Mouse (Mus musculus) embryo, embryonic 9.5 days (tissue): ENCODE measurements at regions not wholly inside any gene's neighbourhood (a gene's known extent, or its start where the extent isn't known, plus 50 kb on each side); places are given as distances from the start of the nearest gene placed in this dataset.
A peak's percentile ranks its signal among the peaks of the same experiment; 100 is the strongest.

ENCODE experiments used
- DNase-seq: peaks from one replicate; pipeline ENCODE4 v3.0.0-alpha.2; 2017; ENCODE audit errors: extremely low spot score

DNA sequence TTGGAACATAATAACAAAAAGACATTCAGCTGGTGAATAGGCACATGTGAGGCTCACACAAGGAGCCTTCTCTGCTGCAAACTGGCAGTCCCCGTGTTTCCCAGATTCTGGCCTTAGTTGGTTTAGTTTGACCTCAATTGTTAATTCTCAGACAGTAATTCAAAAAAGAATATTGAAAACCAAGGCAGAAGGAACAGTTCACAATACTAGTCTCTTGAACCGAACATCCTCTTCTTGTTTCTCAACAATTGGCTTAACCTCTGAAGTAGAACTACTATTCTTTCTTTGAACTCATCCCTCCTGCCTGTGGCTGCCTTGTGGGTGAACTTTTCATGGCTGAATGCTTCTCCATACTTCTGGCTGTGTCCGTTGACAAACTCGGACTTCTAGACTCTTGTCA, 110.4 kb upstream of the Neil3 start:
- peak; percentile 12 for DNase-seq

DNA sequence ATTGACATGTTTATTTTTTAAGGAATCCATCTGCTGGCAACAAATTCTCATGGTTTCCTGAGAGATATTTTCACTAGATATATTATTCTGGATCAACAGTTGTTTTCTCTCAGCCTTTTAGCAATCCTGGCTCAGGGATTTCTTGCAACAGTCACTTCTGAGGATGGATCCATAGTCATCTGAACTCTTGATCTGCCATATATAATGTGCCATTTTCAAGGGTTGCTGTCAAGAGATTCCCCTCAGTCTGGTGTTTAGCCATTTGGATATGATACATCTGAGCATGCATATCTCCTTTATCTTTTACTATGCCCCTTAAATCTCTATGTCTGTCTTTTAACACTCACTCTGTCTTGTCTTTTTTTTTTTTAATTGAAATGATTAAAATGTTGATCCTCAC, 130.3 kb upstream of the Neil3 start:
- DNase-seq = no peak

DNA sequence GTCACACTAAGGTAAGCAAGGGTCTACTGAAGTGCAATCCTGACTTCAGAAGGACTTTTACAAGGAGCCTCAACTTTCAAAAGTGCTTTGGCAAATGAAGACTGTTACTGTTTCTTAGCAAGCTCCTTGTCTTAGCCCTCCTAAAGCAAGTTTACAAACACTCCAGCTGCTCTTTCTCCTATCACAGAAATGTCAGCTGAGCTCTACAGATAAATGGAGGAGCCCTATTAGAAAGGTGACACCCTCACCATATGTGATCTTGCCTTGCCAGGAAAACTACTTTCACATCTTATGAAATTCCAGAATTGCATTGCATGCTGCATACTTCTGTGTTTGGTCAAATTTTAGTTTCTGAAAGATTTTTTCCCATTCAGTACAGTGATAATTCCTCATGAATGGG, 136.6 kb upstream of the Neil3 start:
- DNase-seq = no peak

DNA sequence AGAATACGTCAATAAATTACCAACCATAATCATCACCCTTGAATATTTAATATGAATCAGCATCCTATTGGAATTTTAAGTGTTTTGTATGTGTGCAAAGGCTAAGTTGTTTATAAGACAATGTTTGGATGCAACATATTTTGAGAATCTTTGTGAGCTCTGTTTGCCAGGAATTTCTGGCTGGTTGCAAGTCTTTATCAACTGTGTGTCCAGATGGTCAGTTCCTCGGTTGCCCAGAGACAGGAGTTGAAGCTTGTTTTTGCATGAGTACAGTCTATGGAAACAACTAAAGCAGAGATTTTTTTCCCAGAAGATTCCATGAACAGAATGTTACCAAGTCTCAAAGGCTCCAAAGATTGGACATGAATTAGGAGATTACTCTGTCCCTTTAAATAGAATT, 142.0 kb upstream of the Neil3 start:
- no peak for DNase-seq

DNA sequence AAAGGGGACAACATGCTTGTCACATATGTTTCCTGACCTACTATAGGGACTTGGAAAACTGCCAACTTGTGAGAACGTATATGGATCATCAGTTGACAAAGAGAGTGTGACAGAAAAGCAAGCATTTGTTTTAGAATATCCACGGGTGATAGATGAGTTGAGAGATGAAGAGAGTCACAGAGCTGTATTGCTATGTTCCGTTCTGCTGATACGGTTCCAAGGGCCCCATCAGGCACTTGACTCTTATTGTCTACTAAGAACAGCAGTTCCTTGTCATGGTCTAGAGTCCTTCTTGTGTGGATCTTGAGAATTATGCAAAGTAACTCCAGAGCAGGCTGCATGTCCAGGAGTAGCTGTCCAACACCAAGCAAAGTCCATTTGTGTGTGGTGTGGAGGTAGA, 143.0 kb upstream of the Neil3 start:
- DNase-seq = no peak

DNA sequence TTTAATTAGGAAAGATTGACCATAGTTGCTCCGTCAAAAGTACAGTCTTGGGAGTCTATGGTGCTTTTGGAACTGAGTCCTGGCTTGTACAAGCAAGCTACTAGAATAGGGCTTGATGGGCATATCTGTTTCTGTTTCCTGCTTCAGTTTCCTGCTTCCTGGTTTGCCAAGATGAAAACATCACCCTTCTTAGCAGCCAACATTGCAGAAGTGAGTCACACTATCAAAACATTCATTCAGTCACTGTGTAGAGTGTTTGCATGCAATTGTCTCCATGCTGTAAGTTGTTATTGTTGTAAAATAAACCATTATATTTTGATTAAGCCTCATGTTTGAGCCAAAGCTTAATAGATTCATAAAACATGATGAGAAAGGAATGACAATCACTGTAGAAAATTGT, 149.3 kb upstream of the Neil3 start:
- DNase-seq = no peak

DNA sequence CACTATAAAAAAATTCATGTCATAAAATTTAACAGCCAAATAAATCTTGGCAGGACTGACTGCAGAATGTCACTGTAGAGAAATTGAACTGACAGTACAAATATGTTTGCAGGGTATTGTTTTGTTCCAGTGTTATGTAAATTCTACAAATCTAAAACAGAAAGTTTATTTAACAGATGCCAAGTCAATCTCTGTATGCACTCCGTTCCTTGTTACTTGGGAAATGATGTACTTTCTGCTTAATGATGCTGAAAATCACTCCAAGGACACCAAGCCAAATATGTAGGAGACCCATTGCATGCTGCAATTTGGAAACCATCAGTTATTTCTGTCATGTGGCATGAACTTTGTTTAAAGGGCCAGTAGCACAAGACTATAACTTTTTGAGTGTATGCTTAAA, 182.3 kb upstream of the Neil3 start:
- no peak for DNase-seq

DNA sequence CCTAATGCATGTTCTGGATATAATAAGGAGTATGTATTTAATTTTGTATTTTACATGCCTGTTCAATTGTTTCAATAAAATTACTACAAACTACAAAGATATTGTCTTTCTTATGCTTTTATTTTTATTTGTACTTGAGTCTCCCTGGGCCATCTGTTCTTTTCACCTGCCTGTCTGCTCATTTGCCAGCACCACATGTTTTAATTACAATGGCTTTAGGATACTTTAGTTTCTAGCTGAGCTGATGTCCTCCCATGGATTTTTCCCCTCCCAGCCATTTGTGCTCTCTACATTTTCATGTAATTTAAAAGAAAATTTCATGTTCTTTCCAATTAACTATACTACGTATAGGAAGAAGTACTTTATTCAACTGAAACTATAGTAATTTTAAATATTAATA, 188.5 kb upstream of the Neil3 start:
- DNase-seq = no peak

DNA sequence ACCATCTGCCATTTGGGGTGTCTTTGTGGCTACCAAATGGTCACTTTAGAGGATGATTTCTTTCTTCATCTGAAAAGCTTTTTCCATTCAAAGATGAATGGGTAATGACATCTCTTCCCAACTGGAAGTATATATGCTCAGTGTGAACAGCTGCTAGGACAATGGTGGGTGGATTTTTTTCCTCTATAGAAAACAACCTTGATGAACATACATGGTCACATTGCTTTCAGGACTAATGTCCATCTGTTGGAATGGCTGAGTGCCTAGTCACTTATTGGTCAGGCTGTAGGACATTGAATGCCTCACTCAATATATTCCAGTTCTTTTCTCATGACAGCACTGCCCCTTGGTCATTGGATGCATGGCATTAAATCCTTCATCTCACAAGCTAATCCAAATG, 209.0 kb upstream of the Neil3 start:
- no peak for DNase-seq

DNA sequence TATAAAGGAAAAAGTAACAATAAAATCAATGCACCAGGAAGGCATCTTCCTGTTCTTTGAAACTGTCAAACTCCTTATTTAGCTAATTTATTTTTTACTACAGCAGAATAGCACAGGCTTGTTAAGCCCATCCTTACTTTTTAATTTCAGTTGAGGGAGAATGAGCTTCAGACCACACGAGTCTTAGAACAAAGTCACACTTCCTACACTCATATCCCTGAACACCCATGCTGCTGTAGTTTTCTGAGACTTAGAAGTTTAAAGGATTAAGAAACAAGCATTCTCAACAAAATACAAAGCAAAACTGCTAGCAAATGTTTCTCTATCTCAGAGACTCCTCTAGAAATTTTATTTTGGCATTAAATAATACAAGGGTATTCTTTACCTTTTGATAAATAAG, 208.8 kb upstream of the Vegfc start:
- no peak for DNase-seq

DNA sequence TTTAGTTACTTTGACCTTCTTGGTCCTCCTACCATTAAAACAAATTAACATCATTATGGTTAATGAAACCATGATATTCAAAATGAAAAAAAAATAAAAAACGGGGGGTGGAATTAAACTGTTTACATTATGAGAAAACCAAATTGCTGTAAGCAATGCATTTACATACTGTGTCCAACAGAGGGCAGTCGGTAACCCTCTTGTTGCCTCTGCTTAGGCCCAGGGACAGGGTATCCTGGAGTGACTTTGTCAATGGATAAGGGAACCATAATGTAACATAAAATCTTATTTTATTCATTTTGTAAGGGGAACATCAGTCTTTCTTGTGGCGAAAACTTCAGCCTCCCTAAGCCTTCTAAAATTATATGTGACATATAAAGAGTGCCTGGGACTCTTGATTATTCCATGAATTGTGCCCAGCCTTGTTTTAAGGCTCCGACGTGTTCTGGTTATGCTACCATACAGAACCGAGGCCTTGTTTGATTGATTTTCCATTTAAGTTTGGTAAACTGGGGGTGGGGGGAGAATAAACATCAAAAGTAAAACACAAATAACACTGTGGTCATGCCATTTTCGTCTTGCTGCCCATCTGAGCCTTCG, 207.3 kb upstream of the Vegfc start:
- DNase-seq = peak; percentile 34

DNA sequence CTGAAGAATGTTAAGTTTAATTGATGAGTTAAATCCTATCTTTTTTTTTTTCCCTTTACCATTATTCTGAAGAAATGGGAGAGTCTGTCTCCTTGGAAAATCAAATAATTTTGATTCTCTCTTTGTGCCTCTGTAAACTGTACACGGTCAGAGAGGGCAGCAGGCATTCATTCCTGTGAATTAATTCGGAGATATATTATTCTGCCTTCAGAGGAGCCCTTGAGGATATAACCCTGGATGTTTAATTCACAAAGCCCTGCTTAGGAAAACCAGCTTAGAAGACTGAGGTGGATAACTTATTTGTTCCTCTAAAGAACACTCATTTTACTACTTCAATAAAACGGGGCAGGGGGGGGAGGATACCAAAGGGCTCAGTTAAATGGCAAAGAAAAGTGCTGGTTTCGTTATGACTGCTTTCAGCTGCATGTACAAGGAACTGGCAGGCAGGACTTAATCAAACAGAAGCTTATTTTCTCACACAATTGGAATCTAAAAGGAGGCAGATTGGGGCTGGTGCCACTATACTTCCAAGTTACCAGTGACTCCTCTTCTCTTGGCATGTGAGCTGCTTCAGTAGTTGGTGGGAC, 205.3 kb upstream of the Vegfc start:
- no peak for DNase-seq

DNA sequence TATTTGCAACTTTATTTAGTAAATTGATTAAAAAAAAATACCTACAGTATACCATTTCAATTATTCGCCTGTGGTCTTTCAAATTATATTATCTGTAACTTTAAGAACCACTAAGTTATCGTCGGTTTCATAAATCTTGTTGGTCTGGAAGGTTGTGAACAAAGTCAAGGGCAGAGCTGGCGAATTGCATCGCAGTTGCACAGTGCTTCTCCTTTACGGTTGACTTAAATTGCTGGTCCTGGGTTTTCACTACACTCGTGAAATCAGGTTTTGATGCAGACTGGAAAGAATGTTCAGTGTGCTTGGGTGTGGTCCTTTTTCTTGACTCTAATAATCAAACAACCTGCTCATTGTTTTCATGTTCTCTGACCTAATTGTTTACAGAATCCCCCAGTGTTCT, 198.6 kb upstream of the Vegfc start:
- DNase-seq = no peak

DNA sequence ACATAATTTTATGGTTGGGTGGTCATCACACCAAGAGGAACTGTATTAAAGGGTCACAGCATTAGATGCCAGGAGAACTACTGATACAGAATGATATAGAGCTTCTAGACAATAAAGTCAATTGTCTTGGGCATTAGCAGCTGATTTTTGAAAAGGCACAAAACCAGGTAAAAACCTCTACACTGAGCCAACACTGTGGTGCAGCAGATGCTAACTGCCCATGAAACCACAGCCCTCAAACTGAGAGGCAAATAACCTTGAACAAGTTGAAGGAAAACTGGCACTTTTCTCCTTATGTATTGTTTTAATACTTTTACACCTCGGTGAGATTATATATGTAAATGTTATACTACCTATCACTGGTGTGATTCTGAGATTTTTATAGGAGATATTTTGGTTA, 195.9 kb upstream of the Vegfc start:
- DNase-seq = no peak

DNA sequence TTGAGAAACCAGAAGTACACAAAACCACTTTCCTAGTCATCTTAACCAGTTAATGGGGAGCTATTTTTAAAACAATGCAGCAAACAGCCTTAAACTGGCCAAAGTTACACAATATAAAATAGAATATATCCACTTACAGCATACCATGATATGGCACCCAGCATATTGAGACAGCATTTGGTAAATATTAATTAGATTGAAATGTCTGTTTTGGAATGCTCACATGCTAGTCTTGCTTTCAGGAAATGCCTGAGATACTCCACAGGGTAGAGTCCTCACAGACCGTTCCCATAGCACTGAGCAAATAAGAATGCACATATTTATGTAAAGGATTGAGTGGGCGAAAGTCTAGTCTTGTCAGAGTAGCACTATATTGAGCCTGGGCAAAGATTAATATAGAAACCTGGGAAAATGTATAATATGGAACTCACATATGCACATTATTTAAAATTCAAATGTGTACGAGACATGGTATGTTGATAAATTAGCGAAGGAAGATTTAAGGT, 185.1 kb upstream of the Vegfc start:
- no peak for DNase-seq

DNA sequence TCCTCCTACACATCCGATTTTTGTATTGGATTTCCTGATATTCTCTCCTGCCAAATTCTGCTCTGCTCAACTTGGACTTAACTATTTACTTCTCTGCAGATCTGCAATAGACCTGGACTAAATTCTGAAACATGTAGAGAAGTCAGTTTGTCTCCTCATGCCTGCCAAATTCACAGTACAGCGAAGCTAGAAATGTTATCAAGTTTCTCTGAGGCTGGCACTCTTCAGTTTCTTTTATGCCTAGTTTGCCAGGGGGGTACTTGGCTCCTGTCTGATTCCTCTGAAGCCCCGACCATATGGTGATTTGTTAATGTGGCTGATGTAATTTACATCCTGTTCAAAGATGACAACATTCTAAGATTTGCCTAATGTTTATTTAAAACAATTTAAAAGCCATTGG, 184.6 kb upstream of the Vegfc start:
- DNase-seq = no peak

DNA sequence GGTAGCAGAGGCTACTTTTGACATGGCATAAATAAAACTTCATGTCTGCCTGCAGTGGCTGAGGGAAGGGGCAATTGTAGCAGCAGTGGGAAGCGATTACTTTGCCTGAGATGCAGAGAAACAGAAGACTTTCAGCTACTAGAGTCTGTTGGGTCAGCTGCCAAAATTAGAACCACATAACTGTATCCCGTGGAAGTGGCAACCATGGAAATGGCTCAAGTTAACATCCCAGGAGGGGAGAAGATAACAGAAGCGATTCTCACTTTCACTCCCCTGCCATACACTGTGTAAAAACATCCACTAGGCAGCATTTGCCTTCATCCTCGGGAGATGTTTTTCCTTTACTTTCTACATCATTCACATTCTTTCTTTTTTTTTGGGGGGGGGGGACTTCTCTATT, 155.1 kb upstream of the Vegfc start:
- no peak for DNase-seq

DNA sequence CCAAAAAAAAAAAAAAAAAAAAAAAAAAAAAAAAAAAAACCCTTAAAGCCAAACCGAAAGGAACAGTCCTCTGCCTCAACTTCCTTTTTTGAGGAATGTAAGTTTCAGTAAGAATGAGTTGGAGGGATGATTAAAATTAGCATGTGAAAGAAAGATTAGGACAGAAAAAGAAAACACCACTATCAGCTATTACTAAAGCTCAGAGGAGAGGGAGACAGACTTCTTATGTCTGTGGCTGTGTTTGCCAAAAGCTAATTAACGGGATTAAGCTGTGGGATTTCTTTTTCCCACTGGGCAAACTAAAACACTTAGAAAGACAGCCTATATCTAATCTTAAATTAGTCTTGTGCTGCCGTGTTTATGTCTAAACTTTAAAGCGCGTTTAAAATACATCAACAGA, 146.7 kb upstream of the Vegfc start:
- DNase-seq = no peak

DNA sequence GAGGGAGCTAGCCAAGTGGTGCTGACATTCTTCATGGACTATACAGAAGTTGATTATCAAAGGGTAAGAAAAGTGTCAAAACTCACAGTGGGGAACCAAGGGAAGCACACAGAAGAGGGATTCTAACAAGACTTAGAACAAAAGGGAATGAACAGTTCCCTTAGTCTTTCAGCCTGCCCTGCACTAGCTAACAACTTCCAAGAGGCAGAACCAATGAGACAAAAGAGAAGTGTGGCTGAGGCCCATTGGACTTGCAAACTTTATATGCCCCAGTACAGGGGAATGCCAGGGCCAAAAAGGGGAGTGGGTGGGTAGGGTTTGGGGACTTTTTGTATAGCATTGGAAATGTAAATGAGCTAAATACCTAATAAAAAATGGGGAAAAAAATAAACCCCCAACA, 139.0 kb upstream of the Vegfc start:
- DNase-seq = no peak

DNA sequence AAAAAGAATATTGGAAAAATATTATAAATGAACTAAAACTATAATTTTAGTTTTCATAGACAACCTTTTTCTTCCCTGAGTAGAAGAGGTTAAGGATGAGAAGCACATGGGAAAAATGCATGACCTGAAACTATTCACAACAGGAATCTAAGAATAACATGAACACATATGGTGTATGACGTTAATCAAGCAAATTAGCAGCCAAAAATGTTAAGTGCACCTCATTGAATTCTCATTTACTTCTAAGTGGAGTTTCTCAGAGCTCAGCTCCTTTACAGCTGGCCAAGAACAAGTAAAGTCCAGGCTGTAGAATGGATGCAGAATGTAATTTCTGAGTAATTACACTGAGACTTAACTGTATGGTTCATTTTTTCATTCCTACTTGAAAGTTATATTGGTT, 137.9 kb upstream of the Vegfc start:
- no peak for DNase-seq

DNA sequence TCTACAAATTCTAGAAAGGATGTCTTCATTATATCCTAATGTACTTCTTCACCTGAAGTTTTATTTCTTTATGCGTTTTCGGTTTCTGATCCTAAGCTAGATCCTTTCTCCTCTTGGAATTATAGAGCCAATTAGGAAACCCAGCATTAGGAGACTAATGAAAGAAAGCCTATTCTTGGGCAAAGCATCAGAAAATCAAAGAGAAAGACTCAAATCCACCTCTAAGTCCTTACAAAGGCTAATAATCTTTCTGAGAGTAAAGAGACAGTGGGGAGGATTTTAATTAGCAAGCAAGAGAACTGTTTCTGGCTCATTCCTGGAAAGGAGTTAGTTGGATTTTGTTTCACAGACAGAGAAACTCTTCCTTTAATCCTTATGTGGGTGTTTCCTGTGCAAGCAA, 136.3 kb upstream of the Vegfc start:
- no peak for DNase-seq

DNA sequence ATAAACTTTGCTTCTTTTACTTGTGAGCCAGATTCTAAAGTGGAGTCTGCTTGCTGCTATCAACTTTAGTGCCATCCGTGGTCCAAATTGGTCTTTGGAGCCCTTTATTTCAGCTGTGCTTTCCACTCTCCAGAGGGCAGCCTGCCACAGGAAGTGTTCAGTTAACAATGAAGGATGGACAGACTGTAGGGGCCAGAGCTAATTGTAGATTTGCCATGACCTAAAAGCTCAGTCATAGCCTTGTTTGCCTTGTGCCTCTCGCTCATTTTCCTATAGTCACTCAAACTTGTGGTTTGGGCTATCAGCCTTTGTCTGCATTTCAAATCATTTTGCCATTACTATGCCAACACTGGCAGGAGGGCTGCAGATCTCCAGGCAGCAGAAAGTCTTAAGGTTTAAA, 131.8 kb upstream of the Vegfc start:
- DNase-seq = no peak

DNA sequence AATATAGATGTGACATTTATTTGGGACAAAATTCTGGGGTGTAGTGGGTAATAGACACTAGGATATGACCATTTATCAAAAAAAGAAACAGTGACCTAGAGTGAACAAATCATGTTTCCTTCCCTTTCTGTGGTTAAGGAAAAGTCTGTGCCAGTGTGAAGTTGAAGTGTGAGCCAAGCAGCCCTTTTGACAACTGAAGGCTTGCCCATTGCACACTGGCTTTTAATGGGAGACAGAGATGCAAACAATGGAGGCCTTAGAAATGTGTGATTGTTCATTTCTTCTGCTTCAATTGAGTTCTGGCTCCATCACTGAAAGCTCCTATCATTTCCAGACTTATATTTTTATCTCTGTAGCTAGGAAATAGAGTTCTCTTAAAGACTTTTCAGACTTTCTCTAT, 130.0 kb upstream of the Vegfc start:
- no peak for DNase-seq

DNA sequence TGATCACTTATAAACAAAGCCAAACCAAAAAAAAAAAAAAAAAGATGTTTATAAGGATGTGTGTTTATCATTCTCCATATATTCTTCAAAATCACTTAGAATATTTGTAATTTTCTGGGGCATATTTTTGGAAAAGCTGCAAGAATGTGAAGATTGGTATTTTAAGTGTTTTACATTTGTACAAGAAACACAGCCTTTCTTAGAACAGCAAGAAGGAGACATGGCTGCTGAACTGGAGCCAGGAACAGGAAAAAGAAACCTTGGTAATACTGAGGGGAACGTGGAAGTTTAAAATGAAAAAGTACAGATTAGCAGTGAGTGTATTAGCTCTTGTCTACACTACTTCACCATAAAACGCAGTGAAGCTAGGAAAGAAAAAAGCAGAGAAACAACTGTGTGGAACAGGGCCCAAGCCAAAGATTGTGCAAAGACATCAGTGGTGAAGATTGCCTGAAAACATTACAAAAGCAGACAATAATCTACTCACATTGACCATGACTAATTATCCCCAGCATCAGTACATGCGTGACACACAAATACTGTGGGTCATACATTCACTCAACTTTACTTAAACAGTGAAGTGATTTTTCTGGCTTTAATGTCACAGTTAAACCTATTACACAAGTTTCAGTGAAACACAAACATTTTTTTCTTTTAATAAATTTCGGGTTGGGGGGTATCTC, 122.8 kb upstream of the Vegfc start:
- no peak for DNase-seq
